Mouse (Mus musculus): ENCODE measurements around the gene Ppcs.

DNA sequence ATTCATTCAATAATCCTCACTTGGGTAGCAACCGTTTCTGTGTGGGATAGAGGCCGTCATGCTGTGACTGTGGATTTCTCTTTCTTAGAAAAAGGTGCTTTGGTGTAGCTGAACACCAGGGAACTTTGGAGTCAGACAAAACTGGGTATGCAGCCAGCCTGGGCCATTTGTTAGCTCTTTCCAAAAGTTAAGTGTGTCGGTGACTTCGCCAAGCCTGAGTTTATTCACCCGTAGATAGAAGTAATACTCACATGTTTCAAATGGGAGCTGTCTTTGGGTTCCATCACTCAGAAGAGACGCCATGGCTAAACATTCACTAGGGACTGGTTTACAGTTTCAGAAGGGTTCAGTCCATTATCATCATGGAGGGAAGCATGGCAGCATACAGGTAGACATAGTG is 25.0 kb upstream of the Ppcs start:
- TF ChIP-seq GATA1 (IDR thresholded peaks at IDR 0.05; ENCODE audit: borderline replicate concordance, low read length) = no peak
- no peak for TF ChIP-seq FLI1 (IDR thresholded peaks at IDR 0.05; ENCODE audit: low read length)
